Comparison of ENCODE assay signal across 10 mouse cellular contexts in genomic region chr12:104472218-104472525, GRCm38 (mm10). TPM values are rescaled to one million over a fixed set of nuclear protein-coding genes. Genes with fewer than 3 reads are reported as not detected.
DNase-seq lines count a peak whose midpoint lies in the region; ATAC-seq and TF ChIP-seq lines count a peak whose summit lies in the region.
"Had no signal": no experiment of that assay in that cellular context is flagged by ENCODE, and none has a peak within 500 bp of the region (broad histone marks: within the 10 kb centered on the region; RNA-seq: fewer than 3 reads in every experiment).

No protein-coding gene starts in this region.

- H3K4me2 ChIP-seq in heart, embryonic 12.5 days: peak overlapping the region; percentile 94
- H3K4me2 ChIP-seq in hindbrain, embryonic 11.5 days (replicated peaks; ENCODE audit: low read depth, low read length): peak overlapping the region; percentile 20; the same call in 1 of the 2 replicates
- no peak overlapping the region for H3K4me2 ChIP-seq in liver, postnatal 0 days (ENCODE audit: low read depth, low read length)

- H3K4me1 ChIP-seq in heart, embryonic 12.5 days (replicated peaks): peaks cover 31% of the 10 kb centered on the region
- H3K4me1 ChIP-seq in ES-E14 (ENCODE audit: control insufficient read depth in 2 of 2, insufficient read depth in 2 of 2, low read length in 2 of 2, poor library complexity in 1 of 2): peaks cover 3 to 9% of the 10 kb centered on the region in 2 experiments; a peak in 2 of 4 replicates
- H3K4me1 ChIP-seq in hindbrain, embryonic 11.5 days (replicated peaks; ENCODE audit: control insufficient read depth, insufficient read depth, low read length): peaks cover 19% of the 10 kb centered on the region
- peaks cover 9% of the 10 kb centered on the region; the same call in 1 of the 2 replicates for H3K4me1 ChIP-seq in liver, postnatal 0 days (ENCODE audit: insufficient read depth)

- 1% methylated on average over 25 of the region's 25 CpGs for WGBS in heart, embryonic 12.5 days
- under 1% methylated on average over 25 of the region's 25 CpGs for WGBS in hindbrain, embryonic 11.5 days
- WGBS in liver, postnatal 0 days (ENCODE audit: insufficient replicate concordance): 2% methylated on average over 25 of the region's 25 CpGs

- no peak overlapping the region for H3K27ac ChIP-seq in heart, embryonic 12.5 days (ENCODE audit: poor library complexity, severe bottlenecking)
- H3K27ac ChIP-seq in ES-E14 (ENCODE audit: insufficient read depth, low read depth, low read length, poor library complexity, severe bottlenecking): no peak overlapping the region
- H3K27ac ChIP-seq in hindbrain, embryonic 11.5 days (ENCODE audit: low read depth, low read length): no peak overlapping the region
- H3K27ac ChIP-seq in liver, postnatal 0 days (ENCODE audit: low read depth): no peak overlapping the region

- ATAC-seq in heart, embryonic 12.5 days (ENCODE audit: insufficient number of reproducible peaks, low FRiP score): no peak
- no peak for ATAC-seq in hindbrain, embryonic 11.5 days (ENCODE audit: low FRiP score)
- ATAC-seq in liver, postnatal 0 days: no peak
- no peak for ATAC-seq in inflammation-experienced regulatory T-cells, adult 6 months

- peak overlapping the region; percentile 60 for H3K4me3 ChIP-seq in heart, embryonic 12.5 days
- H3K4me3 ChIP-seq in ES-E14 (ENCODE audit: insufficient read depth in 1 of 2, low read depth in 1 of 2, low read length in 2 of 2, poor library complexity in 1 of 2, severe bottlenecking in 1 of 2): peak overlapping the region; percentile 21 to 26; a peak in 3 of 4 replicates
- peak overlapping the region; percentile 22 for H3K4me3 ChIP-seq in hindbrain, embryonic 11.5 days (ENCODE audit: low read depth, low read length)
- peak overlapping the region; percentile 57; the same call in 1 of the 2 replicates for H3K4me3 ChIP-seq in liver, postnatal 0 days (ENCODE audit: low read depth, low read length)

- in situ Hi-C loops in ES-E14 (cut with MboI; ENCODE audit: low sequenced_read_pairs in 2 of 2, unreplicated experiment in 2 of 2): no loop called here

- no peak for DNase-seq in heart, adult 11 months
- no peak for DNase-seq in ES-E14 (ENCODE audit: low read depth, low spot score)
- peak; percentile 72 for DNase-seq in hindbrain, embryonic 11.5 days (ENCODE audit: low spot score)
- no peak for DNase-seq in liver, postnatal 0 days
- DNase-seq in left cerebral cortex, postnatal 14 days (ENCODE audit: low spot score in 2 of 2): no peak
- DNase-seq in adrenal gland, adult 18-20 months (ENCODE audit: low spot score in 2 of 2): no peak
- DNase-seq: adrenal gland, adult 8-10 months had no signal

- TF ChIP-seq CTCF in liver, postnatal 0 days (IDR thresholded peaks at IDR 0.05; ENCODE audit: low read depth): no peak

- H3K27me3 ChIP-seq in heart, embryonic 12.5 days (replicated peaks): peaks cover 65% of the 10 kb centered on the region
- peaks cover 66% of the 10 kb centered on the region for H3K27me3 ChIP-seq in hindbrain, embryonic 11.5 days (ENCODE audit: control insufficient read depth, insufficient read depth, low read length)
- H3K27me3 ChIP-seq in liver, postnatal 0 days (ENCODE audit: insufficient read depth, low read length): peaks cover 79% of the 10 kb centered on the region

- no peak for TF ChIP-seq EP300 in liver, postnatal 0 days (IDR thresholded peaks at IDR 0.05; ENCODE audit: low read depth)

- H3K9ac ChIP-seq in heart, embryonic 12.5 days: no peak overlapping the region
- no peak overlapping the region for H3K9ac ChIP-seq in ES-E14 (ENCODE audit: insufficient read depth, low read depth, low read length, poor library complexity, severe bottlenecking)
- no peak overlapping the region for H3K9ac ChIP-seq in hindbrain, embryonic 11.5 days (ENCODE audit: low read depth, low read length)
- no peak overlapping the region for H3K9ac ChIP-seq in liver, postnatal 0 days (replicated peaks)

- no peaks in the 10 kb centered on the region for H3K36me3 ChIP-seq in heart, embryonic 12.5 days
- no peaks in the 10 kb centered on the region for H3K36me3 ChIP-seq in ES-E14 (ENCODE audit: control insufficient read depth, insufficient read depth, low read length, poor library complexity, severe bottlenecking)
- no peaks in the 10 kb centered on the region for H3K36me3 ChIP-seq in hindbrain, embryonic 11.5 days (ENCODE audit: control insufficient read depth, insufficient read depth, low read length)
- no peaks in the 10 kb centered on the region for H3K36me3 ChIP-seq in liver, postnatal 0 days (replicated peaks; ENCODE audit: insufficient read depth, low read length)

- no peaks in the 10 kb centered on the region for H3K9me3 ChIP-seq in heart, embryonic 12.5 days (replicated peaks)
- no peaks in the 10 kb centered on the region for H3K9me3 ChIP-seq in ES-E14 (ENCODE audit: control insufficient read depth, insufficient read depth, low read depth, low read length)
- H3K9me3 ChIP-seq in hindbrain, embryonic 11.5 days (ENCODE audit: control insufficient read depth, low read length): no peaks in the 10 kb centered on the region
- no peaks in the 10 kb centered on the region for H3K9me3 ChIP-seq in liver, postnatal 0 days (ENCODE audit: low read length)

- intact Hi-C loops in left cerebral cortex, postnatal 14 days (cut with DNase I): no loop called here

TF ChIP-seq in ES-E14, 5 proteins besides CTCF, POLR2A, EP300 and RAD21:
- TF ChIP-seq HCFC1 (IDR thresholded peaks at IDR 0.05; ENCODE audit: borderline replicate concordance, insufficient read depth, low read length): no peak
- TF ChIP-seq CHD2 (IDR thresholded peaks at IDR 0.05; ENCODE audit: low read depth, low read length): no peak
- TF ChIP-seq MAFK (IDR thresholded peaks at IDR 0.05; ENCODE audit: insufficient read depth, low read depth, low read length): no peak
- TF ChIP-seq ZNF384 (IDR thresholded peaks at IDR 0.05; ENCODE audit: low read depth, low read length): no peak
- TF ChIP-seq ZC3H11A (IDR thresholded peaks at IDR 0.05; ENCODE audit: borderline replicate concordance, low read depth, low read length): no peak

RNA-seq across cellular contexts. Expression of gene Gsc, which starts 1.0 kb away (rescaled TPM):
- 0.30 and 0.31 TPM in 2 replicates for polyA plus RNA-seq in heart, embryonic 12.5 days (2016; fragmentation: Nextera tagmentation; extraction: Ambion mirVana)
- 0.48 and 0.54 TPM in 2 replicates for total RNA-seq in ES-E14 (2012; rRNA removed)
- 0.48 and 0.85 TPM in 2 replicates for polyA plus RNA-seq in hindbrain, embryonic 11.5 days (2014; fragmentation: Nextera tagmentation; extraction: Ambion mirVana)
- polyA plus RNA-seq in liver, postnatal 0 days (2015; fragmentation: Nextera tagmentation; extraction: Ambion mirVana): not detected in 2 replicates
- total RNA-seq in left cerebral cortex, postnatal 14 days (2021): not detected
- not detected for polyA plus RNA-seq in inflammation-experienced regulatory T-cells, adult 6 months (2017; shearing (Covaris generic))
- not detected for total RNA-seq in adrenal gland, adult 18-20 months (2021)
- polyA plus RNA-seq: C2C12 had no signal
